Mouse (Mus musculus) thymus, adult 2 months (tissue): ENCODE measurements around the gene Il27ra.

Experiments used
- CTCF ChIP-seq: fragments of 200-500 bp; IDR thresholded peaks from 2 replicates; pipeline ENCODE4 v1.5.1; 2012; ENCODE audit warnings: mild to moderate bottlenecking, control low read depth, low read length, moderate library complexity, borderline replicate concordance; ENCODE audit not compliant: control insufficient read depth, poor library complexity, insufficient read depth; ENCODE audit errors: extremely low read depth
- POLR2A ChIP-seq: fragments of 200-500 bp; IDR thresholded peaks from 2 replicates; pipeline ENCODE4 v1.6.1; 2012; ENCODE audit warnings: mild to moderate bottlenecking, low read length, control low read depth, moderate library complexity; ENCODE audit not compliant: control insufficient read depth, poor library complexity, insufficient read depth; ENCODE audit errors: extremely low read depth

DNA sequence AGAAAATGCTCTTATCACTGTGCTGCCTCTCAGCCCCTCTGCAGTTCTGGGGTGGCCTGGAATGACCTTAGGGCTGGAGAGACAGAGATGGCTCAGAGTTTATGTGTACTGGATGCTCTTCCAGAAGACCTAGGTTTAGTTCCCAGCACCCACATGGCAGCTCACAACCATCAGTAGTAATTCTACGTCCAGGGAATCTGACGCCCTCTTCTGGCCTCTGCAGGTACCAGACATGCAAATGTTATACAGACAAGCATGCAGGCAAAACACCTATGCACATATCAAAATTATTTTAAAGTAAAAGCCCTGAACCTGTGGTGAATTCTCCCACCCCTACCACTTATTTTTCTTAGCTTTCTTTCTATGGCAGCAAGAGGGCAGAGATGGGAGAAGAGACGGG lies 4.1 kb upstream of the Il27ra start:
- TF ChIP-seq CTCF (no peak), POLR2A (no peak)
